Mouse (Mus musculus) thymus, postnatal 25 days (tissue): ENCODE data around the gene Gm5580.
A peak's percentile ranks its signal among the peaks of the same experiment; 100 is the strongest.
"Not testable (repeated sequence)": the region's sequence is repeated elsewhere in the genome, so short reads cannot be mapped to it uniquely, and the experiment has no call there.

Source experiments
- DNase-seq: peaks from one replicate; pipeline ENCODE4 v3.0.0; 2022

The Gm5580 gene

DNA sequence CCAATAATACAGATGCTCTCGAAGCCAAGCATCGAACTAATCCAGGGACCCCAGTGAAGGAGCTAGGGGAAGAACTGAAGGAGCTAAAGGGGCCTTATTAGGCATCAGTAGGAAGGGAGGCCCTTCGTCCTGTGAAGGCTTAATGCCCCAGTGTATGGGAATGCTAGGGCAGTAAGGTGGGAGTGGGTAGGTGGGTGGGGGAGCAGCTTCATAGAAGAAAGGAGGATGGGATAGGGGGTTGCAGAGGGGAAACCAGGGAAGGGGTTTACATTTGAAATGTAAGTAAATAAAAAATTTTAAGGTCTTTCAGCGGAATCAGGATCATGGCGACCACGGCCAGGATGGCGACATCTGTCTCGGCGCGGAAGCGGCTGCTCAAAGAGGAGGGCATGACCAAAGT, at the start of gene Gm5580:
Gm5580 (plus strand) TSS at position 301 of the 400 bp plus-strand sequence.
- DNase-seq: not testable (repeated sequence)

DNA sequence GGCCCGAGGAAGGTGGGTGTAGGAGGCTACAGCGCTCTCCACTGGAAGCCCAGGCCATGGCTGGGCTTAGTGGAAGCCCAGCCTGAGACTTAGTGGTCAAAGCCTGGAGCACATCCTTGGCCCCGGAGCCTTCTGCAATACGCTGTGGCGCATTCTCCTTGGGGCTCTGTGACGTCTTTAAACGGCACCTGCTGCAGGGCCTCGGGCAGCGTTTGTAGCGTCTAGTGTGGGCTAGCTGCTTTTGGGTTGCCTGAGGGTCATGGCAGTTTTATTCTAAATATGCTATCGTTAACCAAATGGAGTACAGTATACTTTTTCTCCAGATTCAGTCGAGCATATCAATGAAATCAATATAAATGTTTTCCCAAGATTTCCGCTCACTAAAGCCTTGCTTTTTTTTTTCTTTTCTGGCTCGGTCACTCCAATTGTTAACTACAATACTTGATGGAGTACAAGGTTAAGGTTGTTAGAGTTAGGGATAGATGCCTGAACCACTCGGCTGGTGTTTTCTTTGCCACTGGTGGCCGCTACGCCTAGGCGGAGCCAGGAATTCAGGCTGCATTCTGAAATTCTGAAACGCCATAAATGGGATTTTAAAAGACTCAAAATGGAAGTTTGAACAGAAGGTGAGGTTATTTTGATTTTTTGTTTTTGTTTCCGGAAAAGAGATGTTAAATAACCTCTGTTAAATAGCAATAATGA, 44.5 kb upstream of the Gm5580 start, which contains the start of gene Olfr212:
Olfr212 (plus strand) TSS at position 215 of the 702 bp plus-strand sequence.
- DNase-seq: not testable (repeated sequence)

DNA sequence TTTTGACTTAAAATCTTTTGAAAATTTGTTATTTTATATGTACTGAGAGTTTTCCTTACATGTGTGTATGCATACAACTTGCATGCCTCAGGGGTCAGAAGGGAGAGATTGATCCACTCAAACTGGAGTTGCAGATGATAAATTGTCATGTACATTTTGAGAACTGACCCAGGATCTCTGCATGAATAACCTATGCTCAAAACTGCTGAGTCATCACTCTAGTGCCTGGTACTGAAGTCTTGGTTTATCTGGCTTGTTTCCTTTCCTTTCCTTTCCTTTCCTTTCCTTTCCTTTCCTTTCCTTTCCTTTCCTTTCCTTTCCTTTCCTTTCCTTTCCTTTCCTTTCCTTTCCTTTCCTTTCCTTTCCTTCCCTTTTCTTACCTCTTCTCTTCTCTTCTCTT, 36.1 kb upstream of the Gm5580 start:
- no peak for DNase-seq

DNA sequence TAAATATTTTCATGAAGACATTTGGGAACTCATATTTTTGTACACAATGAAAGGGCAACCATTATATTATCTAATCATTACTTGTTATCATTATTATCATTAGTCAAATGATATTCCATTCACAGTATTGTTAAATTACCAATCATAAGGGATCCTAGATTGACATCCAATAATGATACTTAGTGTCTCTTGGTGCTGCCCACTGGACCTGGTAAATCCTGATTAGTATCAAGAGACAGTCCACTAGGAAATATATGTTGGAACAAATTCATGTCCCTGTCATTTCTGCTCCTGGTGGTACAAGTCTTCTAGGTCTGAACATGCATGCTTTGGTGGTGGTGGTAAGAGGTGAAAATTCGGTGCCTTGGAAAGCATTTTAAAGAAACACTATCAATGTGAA, 12.8 kb upstream of the Gm5580 start, which contains the start of gene Olfr213:
Olfr213 (plus strand) TSS at position 301 of the 400 bp plus-strand sequence.
- DNase-seq: no peak

DNA sequence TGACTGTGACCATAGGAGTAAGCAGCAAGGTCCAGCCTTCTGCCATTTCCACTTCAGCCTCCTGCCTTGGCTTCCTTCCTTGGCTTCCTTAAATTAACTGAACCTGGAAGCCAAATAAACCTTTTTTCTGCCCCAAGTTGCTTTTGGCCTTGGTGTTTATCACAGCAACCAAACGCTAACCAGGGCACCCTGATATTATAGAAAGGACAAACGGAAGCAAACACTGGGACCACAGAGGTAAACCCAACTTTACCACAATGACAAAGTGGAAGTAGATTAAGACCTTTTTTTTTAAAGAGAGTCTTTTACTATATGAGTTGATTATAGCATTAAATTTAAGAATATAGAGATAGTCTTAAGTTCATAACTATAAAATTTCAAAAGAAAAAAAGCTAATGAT, 8.4 kb upstream of the Gm5580 start:
- no peak for DNase-seq

DNA sequence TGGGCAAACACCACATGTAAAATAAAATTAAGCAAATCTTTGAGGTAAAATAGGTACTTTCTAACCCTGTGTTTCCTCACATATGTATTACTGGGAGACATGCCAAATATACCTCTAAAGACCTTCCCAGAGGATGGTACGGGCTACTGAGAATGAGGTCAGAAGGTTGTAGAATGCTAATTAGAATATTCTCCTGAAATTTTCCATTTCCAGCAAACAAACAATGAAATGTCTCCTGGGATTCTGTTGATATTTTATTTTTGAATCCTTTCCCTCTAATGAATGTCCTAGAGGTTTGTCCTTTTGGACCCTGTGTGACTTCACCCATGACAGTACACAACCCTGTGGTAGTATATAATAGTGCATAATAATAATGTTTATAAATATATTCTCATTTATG, 3.0 kb downstream of the Gm5580 start, which contains the start of gene Olfr214:
Olfr214 (plus strand) TSS at position 301 of the 400 bp plus-strand sequence.
- no peak for DNase-seq

DNA sequence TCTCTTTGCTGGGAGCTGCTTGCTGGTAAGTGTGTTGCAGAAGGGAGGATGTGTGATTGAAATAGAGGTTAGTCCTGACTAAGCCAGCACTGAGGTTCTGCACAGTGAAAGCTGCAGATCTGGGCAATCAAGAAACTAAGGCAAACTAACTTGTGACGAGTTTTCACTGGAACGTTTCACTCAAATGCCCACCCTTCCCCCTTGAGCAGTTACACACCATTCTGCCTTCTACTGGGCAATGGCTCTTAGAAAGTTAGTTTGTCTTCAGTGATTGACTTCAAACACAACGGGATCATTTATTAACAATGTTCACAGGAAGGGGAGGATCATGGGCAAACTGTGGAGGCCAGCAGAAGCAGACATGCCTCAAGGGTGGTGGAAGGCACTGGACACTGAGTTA, 4.0 kb downstream of the Gm5580 start:
- no peak for DNase-seq

DNA sequence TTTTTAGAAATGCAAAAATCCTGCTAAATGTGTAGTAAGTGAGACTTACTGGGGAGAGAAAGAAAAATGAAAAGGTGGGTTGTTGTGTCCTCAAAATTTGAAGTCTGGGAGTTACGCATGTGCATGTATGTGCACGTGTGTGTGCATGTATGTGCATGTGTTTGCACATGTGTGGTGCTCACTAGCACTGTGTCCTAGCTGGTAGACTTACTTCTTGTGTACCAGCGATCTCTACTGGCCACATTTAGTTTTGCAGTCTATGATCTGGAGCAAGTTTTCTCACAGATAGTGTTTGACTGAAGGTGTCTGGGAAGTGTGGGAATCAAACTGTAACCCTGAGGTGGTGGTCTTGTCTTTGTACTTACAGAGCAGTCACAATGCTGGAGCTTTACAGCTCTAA, 18.9 kb downstream of the Gm5580 start:
- peak; percentile 27 for DNase-seq

DNA sequence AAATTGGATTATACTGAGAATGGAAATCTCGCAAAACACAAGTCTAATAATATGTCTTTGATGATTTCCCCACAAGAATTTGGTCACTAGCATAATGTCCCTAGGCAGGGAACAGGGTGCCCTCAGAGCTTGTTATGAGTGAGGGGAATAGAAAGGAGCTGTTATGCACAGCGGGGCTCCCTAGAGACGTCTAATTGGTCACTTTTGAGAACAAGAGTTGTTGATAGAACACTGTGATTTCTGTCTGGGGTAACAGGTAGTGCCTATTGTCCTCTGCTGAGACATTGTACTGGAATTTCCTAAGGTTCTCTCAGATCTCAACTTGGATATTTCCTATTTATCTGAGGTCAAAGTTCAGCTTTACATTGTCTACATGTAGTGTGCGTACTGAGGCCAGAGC, 33.2 kb downstream of the Gm5580 start, which contains the start of gene Olfr215:
Olfr215 (minus strand) TSS at position 101 of the 400 bp plus-strand sequence.
- DNase-seq: no peak

DNA sequence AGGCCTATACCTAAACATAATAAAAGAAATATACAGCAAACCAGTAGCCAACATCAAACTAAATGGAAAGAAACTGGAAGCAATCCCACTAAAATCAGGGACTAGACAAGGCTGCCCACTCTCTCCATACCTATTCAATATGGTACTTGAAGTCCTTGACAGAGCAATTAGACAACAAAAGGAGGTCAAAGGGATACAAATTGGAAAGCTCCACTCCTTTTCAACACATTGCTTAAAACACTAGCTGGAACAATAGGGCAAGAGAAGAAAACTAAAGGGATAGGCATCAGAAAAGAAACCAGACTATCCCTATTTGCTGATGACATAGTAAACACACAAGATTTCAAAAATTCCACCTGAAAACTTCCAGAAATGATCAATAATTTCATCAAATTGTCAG, 50.0 kb downstream of the Gm5580 start:
- not testable (repeated sequence) for DNase-seq
